Mouse (Mus musculus) layer of hippocampus, adult 9-10 months (tissue): ENCODE measurements around the gene Dpep3.
"Not testable (repeated sequence)": the region's sequence is repeated elsewhere in the genome, so short reads cannot be mapped to it uniquely, and the experiment has no call there.

ENCODE experiments used
- DNase-seq: peaks from one replicate; pipeline ENCODE4 v3.0.0; 2022; ENCODE audit warnings: low spot score

The Dpep3 gene

DNA sequence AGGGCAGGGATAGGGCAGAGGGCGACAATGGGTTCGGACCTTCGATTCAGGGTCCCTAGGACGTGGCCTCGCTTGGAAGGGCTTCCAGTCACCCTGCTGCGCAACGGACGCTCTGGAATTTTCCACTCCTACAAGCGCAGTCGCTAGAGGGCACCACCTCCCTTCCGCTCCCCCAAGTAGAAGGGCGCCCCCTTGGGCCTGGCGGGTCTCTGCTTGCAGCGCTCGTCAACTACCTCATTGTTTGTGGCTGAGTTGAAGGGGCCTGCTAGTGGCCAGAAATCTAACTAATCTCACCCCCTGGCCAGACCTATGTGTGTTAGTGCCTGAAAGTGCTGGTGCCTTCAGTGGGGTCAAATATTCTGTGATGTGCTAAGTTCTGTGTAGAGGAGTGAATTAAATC, at the start of gene Dpep3:
Gene Dpep3 (minus strand): TSS at position 105 of the 400 bp plus-strand sequence.
- no peak for DNase-seq

DNA sequence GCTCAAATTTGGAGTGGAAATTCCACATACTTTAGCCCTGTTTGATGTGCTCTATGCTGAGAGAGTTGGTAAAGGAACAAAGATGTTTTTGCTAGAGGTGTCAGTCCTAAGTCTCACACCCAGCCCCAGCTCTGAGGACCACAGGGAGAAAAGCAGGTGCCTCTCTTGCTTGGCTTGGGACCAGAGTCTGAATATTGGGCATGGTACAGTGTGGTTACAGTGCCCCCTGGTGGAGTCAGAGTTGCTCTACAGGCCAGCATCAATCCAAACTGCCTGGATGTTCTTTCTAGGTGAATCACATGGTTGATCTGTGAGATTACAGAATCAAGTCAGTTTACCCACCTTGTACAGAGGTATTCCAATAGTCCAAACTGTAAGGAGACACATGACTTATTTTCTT, 43.3 kb upstream of the Dpep3 start:
- DNase-seq = peak; percentile 78

DNA sequence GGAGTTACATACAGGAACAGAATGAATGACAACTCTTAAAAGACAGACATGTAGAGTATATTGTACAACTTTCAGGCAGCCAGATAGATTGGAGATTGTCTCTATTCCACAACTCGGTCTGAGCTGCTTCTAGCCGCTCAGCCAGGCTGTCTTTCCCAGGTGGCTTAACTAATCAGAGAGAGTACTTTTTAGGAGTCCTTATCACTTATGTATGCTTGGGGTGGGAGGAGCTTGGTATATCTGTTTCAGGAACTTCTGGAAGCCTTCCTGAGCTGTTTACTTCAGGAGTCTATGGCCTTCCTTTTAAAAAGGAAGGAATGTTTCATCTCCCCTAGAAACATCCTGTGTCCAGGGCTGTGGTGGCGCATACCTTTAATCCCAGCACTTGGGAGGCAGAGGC, 38.8 kb upstream of the Dpep3 start:
- DNase-seq = no peak

DNA sequence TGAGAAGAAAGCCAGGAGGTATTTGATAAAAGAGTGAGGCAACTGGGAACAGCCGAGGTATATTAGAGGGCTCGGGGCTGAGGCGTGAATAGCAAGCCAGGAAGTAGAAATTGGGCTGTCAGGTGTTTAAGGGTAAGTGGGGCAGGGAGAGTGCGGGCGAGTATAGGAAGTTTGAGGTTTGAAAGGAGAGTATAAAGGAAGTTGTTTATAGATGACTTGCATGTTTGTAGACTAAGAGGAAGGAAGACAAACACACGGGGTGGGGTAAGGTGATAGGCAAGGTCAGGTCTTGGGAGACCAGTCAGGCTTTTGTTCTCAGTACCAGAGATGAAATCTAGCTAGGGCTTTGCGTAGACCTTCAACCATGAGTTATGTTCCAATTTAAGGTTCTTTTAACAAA, 37.9 kb upstream of the Dpep3 start:
- DNase-seq = no peak

- DNase-seq = no peak
Observed at GRCm38 (mm10) chr8:106016284-106016683, 37.1 kb upstream of the Dpep3 start.

- not testable (repeated sequence) for DNase-seq
Observed at GRCm38 (mm10) chr8:106012203-106012602, 33.0 kb upstream of the Dpep3 start.

DNA sequence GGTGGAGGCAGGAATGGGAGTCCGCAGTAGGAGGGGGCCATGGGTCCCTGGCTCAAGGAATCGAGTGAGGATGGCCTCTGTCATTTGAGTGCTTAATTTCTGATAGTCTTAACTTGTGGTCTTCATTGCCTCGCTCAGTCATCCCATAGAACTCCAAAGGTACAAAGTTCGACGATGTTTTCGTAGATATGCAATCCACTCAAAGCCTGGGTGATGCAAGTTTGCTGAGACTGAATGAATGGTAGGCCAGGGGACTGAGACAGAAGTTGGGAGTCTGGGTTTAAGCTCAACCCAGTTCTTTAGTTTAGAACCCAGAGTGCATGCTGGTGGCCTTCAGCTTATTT, 32.4 kb upstream of the Dpep3 start, which contains the start of gene Ddx28:
Gene Ddx28 (minus strand): TSS at position 240 of the 344 bp plus-strand sequence.
- no peak for DNase-seq

DNA sequence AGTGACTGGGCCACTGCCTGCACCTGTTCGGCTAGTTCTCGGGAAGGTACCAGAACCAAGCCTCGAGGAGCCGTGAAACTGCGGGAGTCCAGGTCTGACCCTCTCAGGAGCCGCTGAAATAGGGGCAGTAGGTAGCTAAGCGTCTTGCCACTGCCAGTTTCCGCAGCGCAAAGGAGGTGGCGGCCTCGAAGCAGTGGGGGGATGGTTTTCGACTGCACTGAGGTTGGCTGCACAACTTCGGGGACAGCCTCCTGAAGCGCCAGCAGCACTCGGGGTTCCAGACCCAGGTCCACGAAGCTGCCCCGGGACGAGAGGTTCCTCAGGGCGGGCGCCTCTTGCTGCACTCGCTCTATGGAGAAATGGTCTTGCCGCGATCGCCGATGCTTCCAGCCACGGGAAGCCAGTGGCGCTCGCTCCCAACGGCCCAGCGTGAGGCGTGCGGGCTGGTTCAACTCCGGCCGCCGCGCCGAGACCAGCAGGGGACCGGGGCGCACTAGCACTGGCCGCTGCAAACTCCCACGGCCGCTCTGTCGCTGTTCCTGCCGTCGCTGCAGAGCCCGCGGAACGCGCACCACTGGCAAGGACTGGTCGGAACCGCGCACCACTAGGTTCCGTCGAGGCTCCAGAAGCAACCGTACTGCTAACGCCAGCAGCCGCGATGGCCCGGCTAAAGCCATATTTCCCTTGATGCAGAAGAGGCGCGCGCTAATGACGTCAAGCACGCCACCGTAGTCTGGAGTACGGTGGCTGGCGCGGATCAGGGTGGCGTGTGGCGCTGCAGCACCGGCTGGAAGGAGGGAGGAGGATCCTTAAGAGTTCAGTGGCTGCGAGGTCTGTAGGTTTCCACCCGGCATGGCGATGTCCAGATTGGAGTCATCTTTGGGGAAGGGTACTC, 31.8 kb upstream of the Dpep3 start:
- DNase-seq = peak; percentile 87

GRCm38 (mm10) chr8:106007891-106008290, 28.7 kb upstream of the Dpep3 start:
- DNase-seq = not testable (repeated sequence)

GRCm38 (mm10) chr8:106007135-106007534, 27.9 kb upstream of the Dpep3 start:
- DNase-seq = no peak

DNA sequence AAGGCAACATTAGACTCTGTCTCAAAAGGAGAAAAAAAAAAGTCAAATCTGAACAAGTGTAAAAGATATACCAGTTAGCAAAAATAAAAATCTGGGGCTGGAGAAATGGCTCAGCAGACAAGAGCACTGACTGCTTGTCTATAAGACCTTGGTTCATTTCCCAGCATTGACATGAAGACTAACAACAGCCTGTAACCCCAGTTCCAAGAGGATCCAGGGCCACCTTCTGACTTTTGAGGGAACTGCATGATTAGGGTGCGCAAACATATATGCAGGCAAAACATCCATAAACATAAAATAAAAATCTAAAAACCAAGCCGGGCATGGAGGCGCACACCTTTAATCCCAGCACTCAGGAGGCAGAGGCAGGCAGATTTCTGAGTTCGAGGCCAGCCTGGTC, 27.2 kb upstream of the Dpep3 start:
- no peak for DNase-seq

- DNase-seq = no peak
Observed at GRCm38 (mm10) chr8:106005875-106006274, 26.6 kb upstream of the Dpep3 start, which contains the start of gene Dpep2nb. Gene Dpep2nb (minus strand): TSS chr8:106005975.

DNA sequence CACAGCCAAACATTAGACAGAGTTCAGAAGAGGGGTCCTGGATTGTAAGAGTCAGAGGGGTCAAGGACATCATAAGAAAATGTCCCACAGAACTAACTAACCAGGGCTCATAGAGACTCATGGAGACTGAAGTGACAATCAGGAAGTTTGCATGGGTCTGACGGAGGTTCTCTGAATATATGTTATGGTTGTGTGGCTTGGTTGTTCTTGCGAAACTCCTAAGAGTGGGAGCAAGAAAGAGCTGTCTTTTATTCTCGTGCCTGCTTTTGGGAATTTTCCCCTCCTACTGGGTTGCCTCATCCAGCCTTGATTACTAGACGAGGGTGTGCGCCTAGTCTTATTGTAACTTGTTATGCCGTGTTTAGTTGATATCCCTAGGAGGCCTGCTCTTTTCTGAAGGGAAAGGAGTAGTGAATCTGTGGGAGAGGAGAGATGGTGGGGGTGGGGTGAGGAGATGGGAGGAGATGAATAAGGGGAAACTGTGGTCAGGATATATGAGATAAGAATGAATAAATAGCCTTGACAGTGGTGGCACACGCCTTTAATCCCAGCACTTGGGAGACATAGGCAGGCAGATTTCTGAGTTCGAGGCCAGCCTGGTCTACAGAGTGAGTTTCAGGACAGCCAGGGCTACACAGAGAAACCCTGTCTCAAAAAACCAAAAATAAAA, 25.4 kb upstream of the Dpep3 start:
- DNase-seq = no peak

GRCm38 (mm10) chr8:106001908-106002307, 22.7 kb upstream of the Dpep3 start:
- DNase-seq = no peak

DNA sequence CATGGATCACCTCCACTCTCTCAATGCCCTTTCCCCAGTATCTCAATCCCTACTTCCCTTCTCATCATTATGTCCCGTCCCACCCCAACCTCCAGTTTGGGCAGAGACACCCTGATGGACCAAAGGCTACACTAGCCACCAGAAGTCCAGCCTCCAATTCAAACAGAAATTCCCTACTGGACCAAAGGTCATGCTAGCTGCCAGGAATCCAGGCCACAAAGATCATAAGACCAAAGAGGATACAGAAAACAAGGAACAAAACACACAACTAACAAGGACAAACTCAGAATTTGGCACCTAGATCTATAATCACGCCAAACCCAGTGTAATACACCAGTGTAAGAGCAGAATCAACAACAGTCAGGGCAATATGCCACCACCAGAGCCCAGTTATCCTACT, 19.7 kb upstream of the Dpep3 start:
- no peak for DNase-seq

DNA sequence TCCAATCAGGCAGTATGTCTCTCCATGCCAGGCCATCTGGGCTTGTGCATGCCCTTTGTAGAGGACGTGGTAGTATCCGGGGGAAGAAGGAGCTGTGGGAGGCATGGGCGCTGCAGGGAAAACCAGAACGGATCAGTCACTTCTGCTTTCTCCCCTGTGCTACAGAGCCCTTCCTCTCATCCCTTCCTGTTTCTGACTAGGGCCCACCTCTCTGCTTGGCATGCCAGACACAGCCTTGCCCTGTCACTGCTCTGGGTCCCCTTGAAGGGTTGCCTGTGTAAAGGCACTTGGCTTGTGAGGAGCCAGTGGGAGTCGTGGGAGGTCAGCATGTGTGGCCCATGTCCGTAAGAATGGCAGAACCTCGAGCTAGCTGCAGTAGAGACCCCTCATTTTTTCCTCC, 17.1 kb upstream of the Dpep3 start:
- no peak for DNase-seq

DNA sequence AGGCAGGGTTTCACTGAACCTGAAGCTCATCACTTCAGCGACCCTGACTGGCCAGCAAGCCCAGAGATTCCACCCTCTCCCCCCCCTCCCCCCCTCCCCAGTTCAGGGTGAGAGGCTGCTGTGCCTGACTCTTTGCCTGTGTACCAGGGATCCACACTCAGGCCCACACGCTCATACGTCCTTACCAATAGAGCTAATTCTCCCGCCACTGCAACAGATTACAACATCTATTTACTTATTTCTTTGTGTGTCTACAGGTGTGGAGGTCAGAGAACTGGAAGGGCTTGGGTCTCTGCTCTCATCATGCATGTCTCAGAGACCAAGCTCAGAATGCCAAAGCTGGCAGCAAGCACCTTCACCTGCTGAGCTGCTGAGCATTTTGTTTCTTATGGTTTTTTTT, 14.0 kb upstream of the Dpep3 start:
- no peak for DNase-seq

GRCm38 (mm10) chr8:105992499-105992898, 13.3 kb upstream of the Dpep3 start:
- DNase-seq = no peak

DNA sequence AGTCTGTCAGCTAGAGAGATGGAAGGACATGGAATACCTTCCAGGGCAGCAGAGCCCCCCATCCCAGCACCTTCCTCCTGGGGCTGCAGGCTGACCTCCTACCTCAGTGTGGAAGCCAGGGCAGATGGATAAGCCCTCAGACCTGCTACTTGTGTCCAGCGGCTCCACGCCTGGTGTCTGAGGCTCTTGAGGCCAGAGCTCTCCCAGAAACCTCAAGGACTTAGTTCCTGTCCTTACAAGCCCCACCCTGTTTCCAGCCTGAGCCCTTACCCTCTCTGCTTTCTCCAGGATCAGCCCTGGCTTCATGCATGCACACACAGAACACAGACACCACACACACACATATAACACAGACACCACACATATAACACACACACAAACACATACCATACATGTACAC, 12.3 kb upstream of the Dpep3 start:
- no peak for DNase-seq

DNA sequence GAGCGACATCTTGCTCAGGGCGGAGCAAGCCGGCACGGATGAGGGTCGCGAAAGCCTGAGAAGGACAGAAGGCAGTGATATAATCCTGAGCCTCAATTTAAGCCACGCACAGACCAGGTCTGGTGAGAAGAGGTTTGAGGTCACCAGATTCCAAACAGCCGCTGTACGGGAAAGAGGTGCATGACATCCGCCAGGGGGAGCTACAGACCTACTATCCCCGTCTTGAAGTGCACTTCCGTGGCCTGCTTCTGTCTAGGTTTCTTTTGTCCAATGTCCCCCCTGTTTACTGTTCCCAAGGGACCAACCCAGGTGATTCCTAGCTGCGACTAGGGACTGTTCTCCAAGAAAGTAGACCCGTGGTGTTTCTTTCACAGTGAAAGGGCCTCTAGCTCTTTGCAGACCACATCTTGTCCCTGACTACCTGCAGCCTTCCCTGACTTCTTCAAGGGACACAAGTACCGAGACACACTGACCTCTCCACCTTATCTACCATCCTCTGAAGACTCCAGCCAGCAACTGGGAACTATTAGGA, 11.7 kb upstream of the Dpep3 start, which contains the start of gene Dus2:
Gene Dus2 (plus strand): TSS at position 482 of the 532 bp plus-strand sequence.
- DNase-seq = peak; percentile 59

DNA sequence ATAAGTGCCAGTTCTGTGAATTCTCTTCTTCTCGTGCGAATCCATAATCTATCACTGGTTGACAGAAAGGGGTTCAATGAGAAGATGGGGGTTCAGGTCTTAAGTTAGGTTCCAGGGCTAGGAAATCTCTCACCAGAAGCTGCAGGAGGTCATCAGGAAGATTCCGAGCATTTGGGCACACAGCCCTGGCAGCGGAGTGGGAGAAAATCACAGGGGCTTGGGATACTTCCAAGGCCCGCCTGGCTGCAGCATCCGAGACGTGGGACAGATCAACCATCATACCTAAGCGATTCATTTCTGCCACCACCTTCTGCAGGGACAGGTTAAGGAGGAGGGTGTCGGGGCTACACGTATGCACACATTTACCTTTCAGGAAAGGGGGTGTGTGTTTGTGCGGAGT, 9.3 kb upstream of the Dpep3 start:
- no peak for DNase-seq

- DNase-seq = not testable (repeated sequence)
Observed at GRCm38 (mm10) chr8:105983406-105983805, 4.2 kb upstream of the Dpep3 start.

DNA sequence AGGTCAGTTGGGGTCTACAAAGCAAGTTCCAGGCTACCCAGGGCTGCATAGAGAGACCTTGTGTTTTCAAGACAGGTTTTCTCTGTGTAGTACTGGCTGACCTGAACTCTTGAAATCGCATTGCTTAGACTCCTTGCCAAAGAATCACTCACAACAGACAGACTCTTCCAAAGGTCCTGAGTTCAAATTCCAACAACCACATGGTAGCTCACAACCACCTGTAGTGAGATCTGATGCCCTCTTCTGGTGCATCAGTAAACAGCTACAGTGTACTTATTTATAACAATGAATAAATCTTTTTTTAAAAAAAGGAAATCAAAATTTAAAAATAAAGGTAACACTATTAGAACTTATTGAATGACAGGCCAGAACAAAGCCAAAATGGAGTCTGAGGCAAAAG, 1.9 kb upstream of the Dpep3 start:
- no peak for DNase-seq
